Mouse (Mus musculus): Measurements from ENCODE around the gene Lhfp.

Gene Lhfp

GRCm38 (mm10) chr3:53044682-53045299 is 3.5 kb downstream of the Lhfp start:
- Histone ChIP-seq H3K4me3 (replicated peaks; ENCODE audit: low read length) (no peak overlapping the region), H3K4me1 (replicated peaks; ENCODE audit: low read depth, low read length) (peaks cover 12% of the 10 kb centered on the region), H3K36me3 (ENCODE audit: insufficient read depth, low read length) (no peaks in the 10 kb centered on the region), H3K9me3 (ENCODE audit: low read length) (no peaks in the 10 kb centered on the region), H3K27me3 (ENCODE audit: insufficient read depth, low read length) (peaks cover 48% of the 10 kb centered on the region)
- TF ChIP-seq POU5F1 (IDR thresholded peaks at IDR 0.05; ENCODE audit: borderline replicate concordance, low read length) (no peak), CTCF (conservative IDR thresholded peaks at IDR 0.05; ENCODE audit: low read length) (no peak), NANOG (IDR thresholded peaks at IDR 0.05; ENCODE audit: borderline replicate concordance, low read length) (no peak)

- no peak for TF ChIP-seq POU5F1 (IDR thresholded peaks at IDR 0.05; ENCODE audit: borderline replicate concordance, low read length)
- no peak for TF ChIP-seq NANOG (IDR thresholded peaks at IDR 0.05; ENCODE audit: borderline replicate concordance, low read length)
- TF ChIP-seq CTCF (conservative IDR thresholded peaks at IDR 0.05; ENCODE audit: low read length), result no peak
- Histone ChIP-seq H3K9me3 (ENCODE audit: low read length) (no peaks in the 10 kb centered on the region), H3K4me1 (replicated peaks; ENCODE audit: low read depth, low read length) (peaks cover 10% of the 10 kb centered on the region), H3K36me3 (ENCODE audit: insufficient read depth, low read length) (no peaks in the 10 kb centered on the region), H3K4me3 (replicated peaks; ENCODE audit: low read length) (no peak overlapping the region), H3K27me3 (ENCODE audit: insufficient read depth, low read length) (peaks cover 39% of the 10 kb centered on the region)
Observed at GRCm38 (mm10) chr3:53045697-53046096, 4.4 kb downstream of the Lhfp start.

DNA sequence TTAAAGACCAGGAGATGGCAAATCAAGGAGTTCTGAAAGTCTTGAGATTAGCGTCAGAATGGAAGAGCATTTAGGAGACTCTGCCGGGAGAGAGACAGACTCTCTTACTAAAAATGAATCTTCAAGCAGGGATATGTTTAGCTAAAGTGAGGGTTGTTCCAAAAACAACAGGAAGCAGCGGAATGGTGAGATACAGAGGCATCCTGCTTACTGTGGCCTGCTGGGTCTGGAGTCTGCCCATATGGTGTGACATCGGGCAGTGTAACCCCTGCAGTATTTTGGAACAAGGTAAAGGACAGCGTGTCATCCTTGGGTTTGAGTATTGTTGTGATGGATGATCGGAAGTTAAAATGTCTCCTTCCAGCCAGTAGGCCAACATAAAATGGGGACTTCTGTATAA is 5.0 kb downstream of the Lhfp start:
- no peaks in the 10 kb centered on the region for H3K36me3 ChIP-seq (ENCODE audit: insufficient read depth, low read length)
- peaks cover 32% of the 10 kb centered on the region for H3K27me3 ChIP-seq (ENCODE audit: insufficient read depth, low read length)
- peaks cover 5% of the 10 kb centered on the region for H3K4me1 ChIP-seq (replicated peaks; ENCODE audit: low read depth, low read length)
- TF ChIP-seq NANOG (IDR thresholded peaks at IDR 0.05; ENCODE audit: borderline replicate concordance, low read length), result no peak
- no peak for TF ChIP-seq POU5F1 (IDR thresholded peaks at IDR 0.05; ENCODE audit: borderline replicate concordance, low read length)
- no peak for TF ChIP-seq CTCF (conservative IDR thresholded peaks at IDR 0.05; ENCODE audit: low read length)
- H3K9me3 ChIP-seq (ENCODE audit: low read length), result no peaks in the 10 kb centered on the region
- H3K4me3 ChIP-seq (replicated peaks; ENCODE audit: low read length), result no peak overlapping the region

DNA sequence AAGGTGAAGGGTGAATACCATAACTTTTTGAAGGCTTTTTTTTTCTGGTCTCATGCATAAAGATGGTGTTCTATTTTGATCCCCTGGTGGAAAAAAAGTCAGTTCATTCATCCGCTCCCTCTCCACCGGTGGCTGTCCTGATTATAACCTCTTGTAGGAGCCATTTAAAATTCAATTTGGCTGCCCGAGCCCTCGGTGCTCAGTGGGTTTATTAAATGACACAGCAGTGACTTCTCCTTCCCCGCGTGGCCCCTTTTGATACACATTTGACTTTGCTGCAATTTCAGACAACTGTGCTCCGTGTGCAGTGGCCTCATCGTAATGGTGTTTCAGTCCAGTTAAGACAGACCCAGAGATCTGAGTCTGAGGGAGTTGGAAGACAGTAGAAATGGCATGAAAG is 11.1 kb downstream of the Lhfp start:
- peaks cover 4% of the 10 kb centered on the region; the same call in 1 of the 2 replicates for H3K9me3 ChIP-seq (ENCODE audit: low read length)
- TF ChIP-seq POU5F1 (IDR thresholded peaks at IDR 0.05; ENCODE audit: borderline replicate concordance, low read length), result no peak
- TF ChIP-seq CTCF (conservative IDR thresholded peaks at IDR 0.05; ENCODE audit: low read length), result no peak
- no peak for TF ChIP-seq NANOG (IDR thresholded peaks at IDR 0.05; ENCODE audit: borderline replicate concordance, low read length)
- H3K4me1 ChIP-seq (replicated peaks; ENCODE audit: low read depth, low read length), result peaks cover 5% of the 10 kb centered on the region; the same call in 1 of the 2 replicates
- no peaks in the 10 kb centered on the region for H3K36me3 ChIP-seq (ENCODE audit: insufficient read depth, low read length)
- no peak overlapping the region for H3K4me3 ChIP-seq (replicated peaks; ENCODE audit: low read length)
- H3K27me3 ChIP-seq (ENCODE audit: insufficient read depth, low read length), result no peaks in the 10 kb centered on the region; the same call in 1 of the 2 replicates

DNA sequence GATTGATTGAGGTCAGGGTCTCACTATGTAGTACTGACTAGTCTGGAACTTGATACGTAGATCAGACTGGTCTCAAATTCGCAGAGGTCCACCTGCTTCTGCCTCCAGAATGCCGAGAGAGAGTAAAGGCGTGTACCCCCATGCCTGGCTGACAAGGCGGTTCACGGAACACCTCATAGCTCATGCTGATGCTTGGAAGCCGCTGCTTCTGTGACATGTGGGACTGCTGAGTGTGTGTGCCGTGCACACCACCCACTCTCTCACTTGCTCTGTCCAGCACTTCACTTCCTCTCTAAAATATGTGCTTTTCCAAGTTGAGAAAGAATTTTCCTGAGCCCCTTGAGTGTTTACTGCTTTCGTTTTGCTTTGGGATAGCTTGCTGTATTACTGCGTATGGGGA is 15.1 kb downstream of the Lhfp start:
- Histone ChIP-seq H3K4me3 (replicated peaks; ENCODE audit: low read length) (no peak overlapping the region), H3K27me3 (ENCODE audit: insufficient read depth, low read length) (no peaks in the 10 kb centered on the region; the same call in 1 of the 2 replicates), H3K4me1 (replicated peaks; ENCODE audit: low read depth, low read length) (peaks cover 5% of the 10 kb centered on the region; the same call in 1 of the 2 replicates), H3K36me3 (ENCODE audit: insufficient read depth, low read length) (no peaks in the 10 kb centered on the region), H3K9me3 (ENCODE audit: low read length) (peaks cover 4% of the 10 kb centered on the region; the same call in 1 of the 2 replicates)
- no peak for TF ChIP-seq POU5F1 (IDR thresholded peaks at IDR 0.05; ENCODE audit: borderline replicate concordance, low read length)
- TF ChIP-seq NANOG (IDR thresholded peaks at IDR 0.05; ENCODE audit: borderline replicate concordance, low read length), result no peak
- TF ChIP-seq CTCF (conservative IDR thresholded peaks at IDR 0.05; ENCODE audit: low read length), result no peak

- TF ChIP-seq POU5F1 (IDR thresholded peaks at IDR 0.05; ENCODE audit: borderline replicate concordance, low read length) (no peak), NANOG (IDR thresholded peaks at IDR 0.05; ENCODE audit: borderline replicate concordance, low read length) (no peak), CTCF (conservative IDR thresholded peaks at IDR 0.05; ENCODE audit: low read length) (no peak)
- Histone ChIP-seq H3K9me3 (ENCODE audit: low read length) (no peaks in the 10 kb centered on the region), H3K36me3 (ENCODE audit: insufficient read depth, low read length) (no peaks in the 10 kb centered on the region)
Observed at GRCm38 (mm10) chr3:53059959-53060358, 18.6 kb downstream of the Lhfp start.

DNA sequence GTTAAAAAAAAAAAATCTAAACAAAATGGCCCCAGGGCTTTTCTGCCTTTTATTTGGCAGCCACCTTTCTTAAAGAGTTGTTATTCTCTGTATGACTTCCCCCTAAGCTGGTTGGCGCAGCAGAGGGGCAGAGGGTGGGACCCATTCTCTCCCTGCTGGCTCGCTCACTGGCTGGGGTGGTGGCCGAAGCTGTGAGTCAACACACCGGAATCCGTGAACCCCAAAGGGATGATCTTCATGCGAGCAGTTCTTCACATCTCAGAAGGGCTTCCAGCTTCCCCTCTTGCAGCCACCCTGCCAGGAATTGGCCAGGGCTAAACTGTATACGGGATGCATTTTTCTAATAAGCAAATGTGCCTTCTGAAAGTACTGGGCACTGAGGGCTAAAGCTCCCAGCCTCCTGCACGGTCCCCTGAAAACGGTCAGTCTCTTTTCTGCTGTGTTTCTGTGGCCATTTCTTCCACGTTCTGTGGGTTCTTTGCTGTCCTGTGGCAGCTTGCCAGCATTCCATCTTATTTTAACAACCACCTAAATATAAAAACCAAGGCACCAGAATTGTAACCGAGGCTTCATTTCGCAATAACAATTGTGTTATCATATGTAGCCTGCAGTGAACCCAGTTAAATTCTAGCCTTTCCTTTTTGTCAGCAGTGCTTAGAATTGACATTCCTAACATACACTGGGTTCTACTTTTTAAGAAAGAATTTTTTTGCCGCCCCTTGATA is 22.3 kb downstream of the Lhfp start:
- no peak for TF ChIP-seq NANOG (IDR thresholded peaks at IDR 0.05; ENCODE audit: borderline replicate concordance, low read length)
- TF ChIP-seq POU5F1 (IDR thresholded peaks at IDR 0.05; ENCODE audit: borderline replicate concordance, low read length), result no peak
- no peak overlapping the region for H3K4me3 ChIP-seq (replicated peaks; ENCODE audit: low read length)
- no peaks in the 10 kb centered on the region for H3K9me3 ChIP-seq (ENCODE audit: low read length)
- no peaks in the 10 kb centered on the region; the same call in 1 of the 2 replicates for H3K27me3 ChIP-seq (ENCODE audit: insufficient read depth, low read length)
- peaks cover 3% of the 10 kb centered on the region; the same call in 1 of the 2 replicates for H3K4me1 ChIP-seq (replicated peaks; ENCODE audit: low read depth, low read length)
- H3K36me3 ChIP-seq (ENCODE audit: insufficient read depth, low read length), result no peaks in the 10 kb centered on the region

More at GRCm38 (mm10) chr3:53059959-53060358, 18.6 kb downstream of the Lhfp start:
- no peaks in the 10 kb centered on the region for H3K27me3 ChIP-seq (ENCODE audit: insufficient read depth, low read length)
- H3K4me3 ChIP-seq (replicated peaks; ENCODE audit: low read length), result no peak overlapping the region
- peaks cover 3% of the 10 kb centered on the region; the same call in 1 of the 2 replicates for H3K4me1 ChIP-seq (replicated peaks; ENCODE audit: low read depth, low read length)

DNA sequence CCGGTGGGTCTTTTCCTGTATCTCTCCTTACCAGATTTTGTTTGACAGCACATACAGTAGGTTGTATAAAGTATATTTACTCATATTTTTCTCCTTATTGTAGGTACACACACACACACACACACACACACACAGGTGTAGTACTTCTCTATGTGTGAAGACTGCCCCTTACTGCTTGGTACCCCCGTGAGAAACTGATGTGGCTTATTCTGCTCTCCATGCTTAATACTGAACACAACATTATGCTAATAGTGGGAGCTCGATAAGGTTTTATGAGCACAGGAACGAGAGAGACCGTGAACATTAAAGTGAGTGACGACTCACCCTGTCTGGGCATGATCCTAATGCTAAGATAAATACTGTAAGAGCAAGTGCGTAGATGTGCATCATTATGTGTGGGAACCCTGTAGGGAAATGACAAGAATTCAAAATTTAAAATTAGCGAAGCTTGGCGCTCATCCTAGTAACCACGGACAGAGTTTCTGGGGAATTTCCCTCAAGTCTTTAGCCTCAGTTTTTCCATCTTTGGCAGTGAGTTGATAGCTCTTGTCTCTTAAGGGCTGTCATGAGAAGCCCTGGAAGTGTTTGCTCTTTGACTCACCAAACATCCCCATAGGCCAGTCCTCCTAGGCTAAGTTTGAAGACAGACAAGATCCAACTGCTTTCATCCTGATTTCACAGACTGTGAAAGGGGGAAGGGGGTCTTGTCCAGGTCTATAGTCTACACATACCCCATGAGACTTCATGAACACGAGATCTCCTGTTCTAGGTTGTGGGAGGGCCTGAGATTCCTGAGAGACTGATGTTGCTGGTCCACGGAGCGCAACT is 24.2 kb downstream of the Lhfp start:
- Histone ChIP-seq H3K27me3 (ENCODE audit: insufficient read depth, low read length) (no peaks in the 10 kb centered on the region; the same call in 1 of the 2 replicates), H3K9me3 (ENCODE audit: low read length) (no peaks in the 10 kb centered on the region), H3K36me3 (ENCODE audit: insufficient read depth, low read length) (no peaks in the 10 kb centered on the region), H3K4me3 (replicated peaks; ENCODE audit: low read length) (no peak overlapping the region), H3K4me1 (replicated peaks; ENCODE audit: low read depth, low read length) (peaks cover 3% of the 10 kb centered on the region; the same call in 1 of the 2 replicates)
- TF ChIP-seq NANOG (IDR thresholded peaks at IDR 0.05; ENCODE audit: borderline replicate concordance, low read length), result no peak
- no peak for TF ChIP-seq POU5F1 (IDR thresholded peaks at IDR 0.05; ENCODE audit: borderline replicate concordance, low read length)
- TF ChIP-seq CTCF (conservative IDR thresholded peaks at IDR 0.05; ENCODE audit: low read length), result no peak

Data from E14TG2a.4 (cell line).